Mouse (Mus musculus) embryonic fibroblast, embryonic 13.5 days (primary cell): ENCODE measurements around the gene Agfg2.

Experiments used
- CTCF ChIP-seq: IDR thresholded peaks from 2 replicates; pipeline ENCODE4 v1.5.1; 2011; ENCODE audit warnings: mild to moderate bottlenecking, control low read depth, low read length, moderate library complexity, borderline replicate concordance; ENCODE audit not compliant: insufficient read depth
- POLR2A ChIP-seq: IDR thresholded peaks from 2 replicates; pipeline ENCODE4 v1.6.1; 2011; ENCODE audit warnings: low read depth, mild to moderate bottlenecking, control low read depth, low read length, moderate library complexity

DNA sequence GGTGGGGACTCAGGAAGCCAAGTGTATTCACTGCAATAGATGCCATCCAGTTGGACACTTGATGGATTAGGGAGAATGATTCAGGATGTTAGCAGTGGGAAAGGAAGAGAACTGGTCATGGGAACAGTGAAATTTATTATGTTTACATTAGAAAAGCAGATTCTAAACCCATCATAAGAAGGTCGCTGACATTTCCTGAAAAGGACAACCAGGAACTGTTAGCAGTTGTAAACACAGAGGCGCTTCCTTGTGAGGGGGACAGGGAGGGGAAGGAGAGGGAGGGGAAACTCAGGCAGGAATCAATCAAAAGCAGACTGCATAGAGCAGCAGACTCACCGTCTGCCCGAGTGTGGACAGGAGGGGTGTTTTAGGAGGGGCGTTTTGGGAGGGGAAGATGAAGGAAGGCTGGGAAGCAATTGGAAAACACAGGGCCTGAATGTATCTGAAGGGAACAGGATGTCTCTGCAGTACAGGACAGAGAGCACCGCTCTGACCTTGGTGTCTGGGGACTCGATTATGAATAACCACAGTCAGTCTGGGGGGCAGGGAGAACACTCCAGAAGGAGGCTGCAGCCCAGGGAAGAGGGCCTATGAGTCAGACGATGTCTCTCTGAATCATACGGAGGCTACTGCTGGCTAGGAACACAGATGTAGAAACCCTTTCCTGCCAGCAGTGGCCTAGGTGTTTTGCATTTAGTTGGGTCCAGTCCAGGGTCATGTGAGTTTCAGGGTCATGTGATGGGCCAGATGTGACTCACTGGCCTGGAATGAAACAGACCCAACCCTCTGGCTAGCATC, 12.9 kb downstream of the Agfg2 start:
- TF ChIP-seq POLR2A (peak; percentile 58; the same call in 1 of the 2 replicates), CTCF (no peak)
